Mouse (Mus musculus) embryonic facial prominence, embryonic 11.5 days (tissue): ENCODE results near the gene Slc38a9. TPM values are rescaled to one million over a fixed set of nuclear protein-coding genes. Genes with fewer than 3 reads are reported as not detected.
A peak's percentile ranks its signal among the peaks of the same experiment; 100 is the strongest.

Experiments used
- ATAC-seq: fragments of 200-750 bp; cut with Nextera tagmentation; replicated peaks from 2 replicates; pipeline ENCODE4 v1.8.0; 2017; ENCODE audit warnings: low read depth; ENCODE audit not compliant: insufficient number of reproducible peaks, low FRiP score, low TSS enrichment
- DNase-seq: peaks from one replicate; pipeline ENCODE4 v3.0.0-alpha.2; 2015; ENCODE audit warnings: low spot score
- H3K27ac ChIP-seq: fragments of 300-500 bp; sonication (generic); replicated peaks from 2 replicates; pipeline ENCODE4 v1.5.1; 2014; ENCODE audit warnings: mild to moderate bottlenecking, low read depth, low read length, control low read depth
- H3K27me3 ChIP-seq: fragments of 300-500 bp; sonication (generic); 2 replicates; pipeline ENCODE4 v1.6.1; 2014; ENCODE audit warnings: mild to moderate bottlenecking, low read length, moderate library complexity, mixed read lengths; ENCODE audit not compliant: control insufficient read depth, insufficient read depth
- H3K36me3 ChIP-seq: fragments of 300-500 bp; sonication (generic); replicated peaks from 2 replicates; pipeline ENCODE4 v1.6.1; 2014; ENCODE audit warnings: low read depth, mild to moderate bottlenecking, low read length, moderate library complexity, mixed read lengths; ENCODE audit not compliant: control insufficient read depth, insufficient read depth
- H3K4me1 ChIP-seq: fragments of 300-500 bp; sonication (generic); 2 replicates; pipeline ENCODE4 v1.6.1; 2014; ENCODE audit warnings: low read length, mixed read lengths; ENCODE audit not compliant: control insufficient read depth, insufficient read depth
- H3K4me2 ChIP-seq: fragments of 300-500 bp; sonication (generic); 2 replicates; pipeline ENCODE4 v1.6.1; 2014; ENCODE audit warnings: low read depth, mild to moderate bottlenecking, control low read depth, low read length, moderate library complexity
- H3K4me3 ChIP-seq: fragments of 300-500 bp; sonication (generic); 2 replicates; pipeline ENCODE4 v1.5.1; 2014; ENCODE audit warnings: low read depth, low read length, control low read depth
- H3K9ac ChIP-seq: fragments of 300-500 bp; sonication (generic); replicated peaks from 2 replicates; pipeline ENCODE4 v1.6.1; 2014; ENCODE audit warnings: mild to moderate bottlenecking, control low read depth, low read length
- H3K9me3 ChIP-seq: fragments of 300-500 bp; sonication (generic); replicated peaks from 2 replicates; pipeline ENCODE4 v1.6.1; 2016; ENCODE audit warnings: mild to moderate bottlenecking, low read length, inconsistent platforms, mixed read lengths; ENCODE audit not compliant: control insufficient read depth
- WGBS: fragments of 180-500 bp; shearing (Covaris S2); extraction: QIAGEN DNeasy Blood & Tissue Kit; methylation state at CpG from one replicate; pipeline ENCODE4 v1.1.7; 2014; 5-methylcytosine and 5-hydroxymethylcytosine counted together
- polyA plus RNA-seq: library from polyadenylated mRNA; unstranded; fragments of >200 nt; fragmentation: Nextera tagmentation; extraction: Ambion mirVana; gene quantifications from 2 replicates; pipeline ENCODE4 v1.2.1, GENCODE M21; 2014

Slc38a9 gene
- polyA plus RNA-seq, 1 experiment from 2014 or later, result 10.8 TPM

DNA sequence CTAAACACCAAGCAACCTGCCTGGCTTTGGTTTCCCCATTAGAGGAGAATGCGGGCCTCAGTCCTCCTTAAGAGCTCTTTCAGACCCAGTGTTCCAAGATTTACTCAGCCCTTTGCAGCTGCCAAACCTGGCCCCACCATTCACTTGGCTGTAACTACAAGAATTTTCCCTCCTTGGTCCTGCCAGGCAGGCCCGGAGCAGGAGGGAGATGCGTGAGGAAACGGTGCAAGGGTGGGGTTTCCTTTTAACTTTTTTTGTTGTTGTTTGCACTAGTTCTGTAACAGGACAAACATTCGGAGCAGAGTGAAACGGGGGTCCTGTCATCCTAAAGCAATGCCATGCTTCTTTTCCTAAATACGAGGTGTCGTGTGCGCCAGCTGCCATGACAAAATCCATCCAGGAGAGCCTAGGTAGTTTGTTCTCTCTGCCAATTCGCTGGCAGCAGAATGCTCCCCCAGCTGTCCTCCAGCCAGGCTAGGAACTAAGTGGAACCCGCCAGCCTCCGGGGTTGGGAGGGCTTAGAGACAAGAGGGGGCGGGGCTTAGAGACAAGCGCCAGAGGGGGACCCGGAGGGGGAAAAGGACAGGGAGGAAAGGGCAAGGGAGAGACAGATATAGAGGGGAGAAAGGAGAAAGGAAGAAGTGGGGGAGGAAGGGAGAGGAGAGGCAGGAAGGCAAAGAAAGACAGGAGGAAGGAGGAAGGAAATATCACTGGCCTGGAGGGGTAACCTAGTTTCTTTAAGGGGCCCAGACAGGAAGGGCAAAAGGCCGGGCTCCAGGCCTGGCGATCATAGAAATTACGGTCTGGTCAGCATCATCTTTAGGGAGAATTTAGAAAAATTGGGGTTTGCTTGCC, 91.1 kb downstream of the Slc38a9 start:
- WGBS, result 39% methylated on average over 18 of the region's 18 CpGs
- peak; percentile 74 for DNase-seq
- Histone ChIP-seq H3K4me3 (no peak overlapping the region), H3K27me3 (no peaks in the 10 kb centered on the region), H3K27ac (no peak overlapping the region), H3K36me3 (no peaks in the 10 kb centered on the region; the same call in 1 of the 2 replicates), H3K4me2 (no peak overlapping the region), H3K9me3 (no peaks in the 10 kb centered on the region), H3K4me1 (peaks cover 5% of the 10 kb centered on the region; the same call in 1 of the 2 replicates), H3K9ac (no peak overlapping the region)
- 0 out of 2 replicates have a peak, but pooled peaks have one; percentile 49 for ATAC-seq

DNA sequence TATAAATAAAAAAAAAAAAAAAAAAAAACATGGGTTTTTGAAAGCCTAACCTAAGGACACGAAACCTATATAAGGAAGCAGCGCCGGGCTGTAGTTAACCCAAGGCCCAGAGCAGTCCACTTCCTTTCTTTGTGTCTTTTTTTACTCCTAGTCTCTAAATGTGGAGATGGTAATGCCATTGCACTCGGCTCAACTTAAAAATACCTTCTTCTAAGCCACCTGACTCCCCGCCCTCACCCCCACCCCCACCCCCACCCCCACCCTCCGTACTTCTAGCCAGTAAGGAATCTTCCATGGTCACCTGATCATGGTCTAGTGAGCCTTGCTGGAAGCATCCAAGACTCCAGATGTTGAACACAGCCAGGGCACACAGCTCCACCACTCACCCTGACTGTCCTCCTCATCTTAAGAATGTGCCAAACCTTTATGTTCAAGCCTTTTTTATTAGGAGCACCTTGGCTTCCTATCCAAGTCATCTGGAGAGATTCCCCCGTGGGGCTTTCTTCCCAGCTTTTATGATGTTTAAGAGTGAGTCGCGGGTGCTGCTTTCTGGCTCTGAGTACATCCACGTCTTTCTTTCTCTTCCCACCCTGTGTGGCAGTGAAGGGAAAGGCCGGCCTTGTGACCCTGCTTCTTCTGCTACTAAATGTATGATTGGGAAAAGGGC, 91.9 kb downstream of the Slc38a9 start:
- Histone ChIP-seq H3K9ac (no peak overlapping the region), H3K9me3 (no peaks in the 10 kb centered on the region), H3K27me3 (no peaks in the 10 kb centered on the region), H3K27ac (no peak overlapping the region), H3K4me2 (no peak overlapping the region), H3K4me1 (peaks cover 5% of the 10 kb centered on the region; the same call in 1 of the 2 replicates), H3K4me3 (no peak overlapping the region), H3K36me3 (no peaks in the 10 kb centered on the region)
- DNase-seq (no peak), ATAC-seq (no peak)
- 73% methylated on average over 11 of the region's 11 CpGs for WGBS

DNA sequence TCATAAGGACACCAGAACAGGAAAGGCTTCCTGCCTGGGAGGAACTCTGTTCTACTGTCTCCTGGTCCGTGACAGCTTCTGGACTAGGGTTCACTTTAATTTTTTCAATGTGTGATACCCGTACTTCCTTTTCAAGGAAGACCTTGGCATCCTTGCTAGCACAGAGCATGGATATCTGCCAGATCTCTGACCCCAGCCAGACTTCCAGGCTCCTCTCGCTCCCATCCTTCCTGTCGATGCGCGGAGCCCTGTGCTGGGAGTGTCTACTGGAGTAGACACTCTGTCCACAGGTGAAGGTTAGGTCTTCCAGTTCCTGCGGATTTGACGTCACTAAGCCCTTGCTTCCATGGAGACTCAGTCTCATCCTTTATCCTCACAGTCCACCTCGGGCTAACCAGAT, 93.0 kb downstream of the Slc38a9 start:
- Histone ChIP-seq H3K27me3 (no peaks in the 10 kb centered on the region), H3K27ac (no peak overlapping the region), H3K4me1 (peaks cover 5% of the 10 kb centered on the region; the same call in 1 of the 2 replicates), H3K9me3 (no peaks in the 10 kb centered on the region), H3K36me3 (no peaks in the 10 kb centered on the region), H3K9ac (no peak overlapping the region), H3K4me3 (no peak overlapping the region), H3K4me2 (no peak overlapping the region)
- 83% methylated on average over 9 of the region's 9 CpGs for WGBS
- ATAC-seq, result no peak
- DNase-seq, result no peak

DNA sequence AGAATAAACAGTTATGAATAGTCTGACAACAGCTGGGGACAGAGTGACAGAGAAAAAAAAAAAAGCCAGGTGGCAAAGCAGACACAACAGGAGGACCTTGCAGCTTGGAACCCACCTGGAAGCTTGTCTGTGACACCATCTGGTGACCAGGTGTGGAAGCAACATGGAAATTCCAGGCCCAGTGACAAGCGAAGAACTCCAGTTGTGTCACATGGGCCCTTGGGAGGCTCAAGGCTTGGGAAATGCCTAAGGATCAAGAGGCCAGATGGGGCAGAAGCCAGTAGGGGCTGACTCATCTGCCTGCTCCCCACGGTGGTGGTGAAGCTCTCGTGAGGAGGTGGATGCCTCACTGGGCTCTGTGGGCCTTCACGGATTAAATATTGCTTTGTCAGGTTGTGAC, 94.3 kb downstream of the Slc38a9 start:
- H3K27me3 ChIP-seq, result no peaks in the 10 kb centered on the region
- whole genome bisulfite sequencing, result 23% methylated on average over 4 of the region's 4 CpGs
- no peaks in the 10 kb centered on the region for H3K9me3 ChIP-seq
- ATAC-seq (no peak), DNase-seq (peak; percentile 40)
- H3K4me2 ChIP-seq, result no peak overlapping the region
- H3K9ac ChIP-seq, result no peak overlapping the region
- no peak overlapping the region for H3K4me3 ChIP-seq
- H3K27ac ChIP-seq, result no peak overlapping the region
- H3K36me3 ChIP-seq, result no peaks in the 10 kb centered on the region
- H3K4me1 ChIP-seq, result peaks cover 5% of the 10 kb centered on the region; the same call in 1 of the 2 replicates

DNA sequence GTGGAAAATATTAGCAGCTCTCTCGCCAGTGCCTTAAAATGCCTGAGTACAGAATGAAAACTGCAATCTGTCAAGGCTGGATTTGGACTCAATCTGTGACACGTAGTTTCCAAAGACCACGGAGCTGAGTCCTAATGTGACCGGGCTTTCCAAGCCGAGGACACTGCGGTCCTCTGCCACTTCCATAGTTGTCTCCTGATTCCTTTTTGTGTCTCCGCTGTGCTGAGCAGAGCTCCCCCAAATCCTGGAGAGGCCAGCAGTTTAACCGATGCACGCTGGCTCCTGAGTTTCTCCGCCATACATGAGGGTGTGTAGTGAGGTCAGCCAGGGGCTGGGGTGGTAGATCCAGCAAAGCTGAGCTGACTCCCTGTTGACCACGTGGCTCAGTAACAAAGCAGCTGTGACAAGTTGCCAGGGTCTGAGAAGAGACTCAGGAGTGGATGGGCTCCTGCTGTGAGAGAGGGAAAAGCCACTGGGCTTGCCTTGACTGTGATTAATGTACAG, 95.0 kb downstream of the Slc38a9 start:
- ATAC-seq, result no peak

DNA sequence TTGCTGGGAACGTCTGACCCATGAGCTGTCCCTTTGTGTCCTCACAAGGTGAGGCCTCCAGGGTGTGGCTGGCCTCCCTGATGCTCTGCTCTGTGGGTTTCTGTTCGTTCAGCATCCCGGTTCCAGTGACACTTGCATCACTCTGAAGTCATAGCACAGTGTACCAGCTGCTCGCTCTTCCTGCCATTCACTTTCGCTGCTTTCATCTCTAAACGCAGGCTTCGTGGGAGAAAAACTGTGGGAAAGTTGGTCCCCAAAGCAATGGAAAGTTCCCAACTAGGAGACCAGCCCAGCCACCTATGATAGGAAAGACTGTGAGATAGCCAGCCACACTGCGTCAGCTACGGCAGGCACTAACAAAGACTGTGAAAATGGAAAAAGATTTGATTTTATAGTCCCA, 96.8 kb downstream of the Slc38a9 start:
- 83% methylated on average over 9 of the region's 9 CpGs for WGBS
- no peak for ATAC-seq
- Histone ChIP-seq H3K4me1 (peaks cover 2% of the 10 kb centered on the region), H3K4me2 (no peak overlapping the region), H3K9me3 (no peaks in the 10 kb centered on the region), H3K36me3 (no peaks in the 10 kb centered on the region), H3K27me3 (no peaks in the 10 kb centered on the region), H3K4me3 (no peak overlapping the region), H3K9ac (no peak overlapping the region), H3K27ac (no peak overlapping the region)
- no peak for DNase-seq

More for the DNA sequence above, 95.0 kb downstream of the Slc38a9 start:
- Histone ChIP-seq H3K4me3 (no peak overlapping the region), H3K4me1 (peaks cover 6% of the 10 kb centered on the region), H3K9me3 (no peaks in the 10 kb centered on the region), H3K9ac (no peak overlapping the region), H3K4me2 (no peak overlapping the region), H3K27ac (no peak overlapping the region; the same call in 1 of the 2 replicates), H3K27me3 (no peaks in the 10 kb centered on the region), H3K36me3 (no peaks in the 10 kb centered on the region)
- DNase-seq, result no peak
- WGBS, result 62% methylated on average over 11 of the region's 11 CpGs

DNA sequence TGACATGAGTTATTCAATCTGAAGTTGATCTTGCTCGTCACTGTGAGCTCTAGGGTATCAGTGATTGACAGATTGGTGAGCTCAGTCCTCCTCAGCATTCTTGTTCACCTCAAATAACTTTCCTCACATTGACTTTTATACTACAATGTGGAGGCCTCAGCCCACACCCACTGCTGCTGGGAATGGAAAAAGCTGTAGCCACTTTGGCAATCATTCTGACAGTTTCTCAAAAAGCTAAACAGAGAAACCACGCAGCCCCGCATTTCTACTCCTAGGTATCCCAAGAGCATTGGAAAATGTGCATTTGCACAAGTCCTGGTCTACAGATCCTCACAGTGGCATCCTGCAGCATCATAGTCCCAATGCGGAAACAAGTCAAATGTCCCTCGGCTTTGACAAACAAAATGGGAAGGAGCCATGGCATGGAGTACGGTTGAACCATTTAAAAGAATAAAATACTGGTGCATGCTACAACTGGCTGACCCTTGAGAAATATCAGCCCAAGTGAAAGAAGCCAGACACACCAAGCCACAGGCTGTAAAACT, 98.1 kb downstream of the Slc38a9 start:
- H3K9ac ChIP-seq, result no peak overlapping the region
- H3K4me1 ChIP-seq, result peaks cover 2% of the 10 kb centered on the region; the same call in 1 of the 2 replicates
- no peaks in the 10 kb centered on the region for H3K27me3 ChIP-seq
- WGBS, result 75% methylated on average over 6 of the region's 6 CpGs
- no peak overlapping the region for H3K4me2 ChIP-seq
- H3K36me3 ChIP-seq, result no peaks in the 10 kb centered on the region
- no peak overlapping the region for H3K4me3 ChIP-seq
- H3K27ac ChIP-seq, result no peak overlapping the region
- no peak for DNase-seq
- no peak for ATAC-seq
- H3K9me3 ChIP-seq, result no peaks in the 10 kb centered on the region
